In the genomic region with DNA sequence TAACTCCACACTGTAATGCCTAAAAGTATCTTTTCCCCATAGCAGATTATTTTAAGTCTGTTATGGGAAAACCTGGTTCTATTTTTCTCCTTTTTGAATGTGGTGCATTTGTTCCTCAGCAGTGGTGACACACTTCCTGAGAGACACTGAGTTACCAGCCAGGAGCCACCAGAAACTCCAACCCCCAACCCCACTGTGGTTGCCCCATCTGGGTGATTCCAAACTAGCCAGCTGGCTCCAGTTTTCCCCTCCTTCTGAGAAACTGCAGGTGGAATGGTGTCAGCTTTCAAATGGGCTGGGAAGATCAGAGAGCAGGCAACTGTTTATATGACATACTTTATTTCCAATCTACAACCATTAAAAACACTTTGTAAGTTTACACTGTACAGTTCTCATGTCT, we compare ENCODE assay signal across 16 mouse cellular contexts. TPM values are rescaled to one million over a fixed set of nuclear protein-coding genes. Genes with fewer than 3 reads are reported as not detected.
DNase-seq lines count a peak whose midpoint lies in the region; ATAC-seq and TF ChIP-seq lines count a peak whose summit lies in the region.
"Had no signal": no experiment of that assay in that cellular context is flagged by ENCODE, and none has a peak within 500 bp of the region (broad histone marks: within the 10 kb centered on the region; RNA-seq: fewer than 3 reads in every experiment).

No protein-coding gene starts in this region.

- peak; percentile 48 for DNase-seq in embryonic facial prominence, embryonic 11.5 days (ENCODE audit: low spot score)
- no peak for DNase-seq in embryonic facial prominence, embryonic 10.5 days (ENCODE audit: low spot score)
- DNase-seq in left cerebral cortex, adult 18-20 months (ENCODE audit: low spot score in 2 of 2): peak; percentile 13 to 32
- DNase-seq in left cerebral cortex, adult 2 months (ENCODE audit: extremely low spot score in 1 of 2, low spot score in 2 of 2): no peak
- peak; percentile 28 for DNase-seq in 3T3-L1 (ENCODE audit: low read depth, low spot score)
- DNase-seq in fibroblast of lung, adult 2 months (ENCODE audit: low read depth): peak; percentile 25
- no peak for DNase-seq in embryo, embryonic 9.5 days (ENCODE audit: extremely low spot score)
- DNase-seq: adrenal gland, adult 8-10 months; cerebellum, adult 8-10 months; heart, adult 2 months; kidney, adult 2 months had no signal

- H3K27ac ChIP-seq in embryonic facial prominence, embryonic 11.5 days (replicated peaks; ENCODE audit: low read depth, low read length): no peak overlapping the region
- H3K27ac ChIP-seq in embryonic facial prominence, embryonic 10.5 days (replicated peaks): no peak overlapping the region
- H3K27ac ChIP-seq in left cerebral cortex, adult 2 months: no peak overlapping the region
- no peak overlapping the region for H3K27ac ChIP-seq in intestine, embryonic 16.5 days (ENCODE audit: low read length)
- H3K27ac ChIP-seq: heart, adult 2 months; hindbrain, embryonic 15.5 days; liver, embryonic 15.5 days had no signal

- no peak overlapping the region for H3K4me2 ChIP-seq in embryonic facial prominence, embryonic 11.5 days (ENCODE audit: low read depth, low read length)
- H3K4me2 ChIP-seq in intestine, embryonic 16.5 days (ENCODE audit: low read depth, low read length): no peak overlapping the region
- H3K4me2 ChIP-seq: hindbrain, embryonic 15.5 days; liver, embryonic 15.5 days had no signal

- no peaks in the 10 kb centered on the region for H3K27me3 ChIP-seq in embryonic facial prominence, embryonic 11.5 days (ENCODE audit: control insufficient read depth, insufficient read depth, low read length)
- H3K27me3 ChIP-seq in embryonic facial prominence, embryonic 10.5 days (replicated peaks; ENCODE audit: low read depth, poor library complexity, severe bottlenecking): no peaks in the 10 kb centered on the region
- no peaks in the 10 kb centered on the region for H3K27me3 ChIP-seq in intestine, embryonic 16.5 days (replicated peaks; ENCODE audit: control insufficient read depth, insufficient read depth, low read length)
- H3K27me3 ChIP-seq: hindbrain, embryonic 15.5 days; liver, embryonic 15.5 days; megakaryocyte, embryonic 14.5 days had no signal

- H3K4me1 ChIP-seq in embryonic facial prominence, embryonic 11.5 days (ENCODE audit: control insufficient read depth, insufficient read depth, low read length): no peaks in the 10 kb centered on the region; the same call in 1 of the 2 replicates
- H3K4me1 ChIP-seq in embryonic facial prominence, embryonic 10.5 days: peaks cover 38% of the 10 kb centered on the region
- H3K4me1 ChIP-seq in intestine, embryonic 16.5 days (ENCODE audit: control insufficient read depth, insufficient read depth, low read length): peaks cover 28% of the 10 kb centered on the region

- no peaks in the 10 kb centered on the region; the same call in 1 of the 2 replicates for H3K36me3 ChIP-seq in embryonic facial prominence, embryonic 11.5 days (replicated peaks; ENCODE audit: control insufficient read depth, insufficient read depth, low read depth, low read length)
- peaks cover 38% of the 10 kb centered on the region for H3K36me3 ChIP-seq in embryonic facial prominence, embryonic 10.5 days (replicated peaks)
- H3K36me3 ChIP-seq in intestine, embryonic 16.5 days (ENCODE audit: control insufficient read depth, insufficient read depth, low read length): no peaks in the 10 kb centered on the region

- intact Hi-C loops in left cerebral cortex, adult 2 months (cut with DNase I): no loop called here

- TF ChIP-seq CTCF in left cerebral cortex, adult 2 months (IDR thresholded peaks at IDR 0.05): no peak

- ATAC-seq in embryonic facial prominence, embryonic 11.5 days (replicated peaks; ENCODE audit: insufficient number of reproducible peaks, low FRiP score, low TSS enrichment, low read depth): no peak
- no peak for ATAC-seq in intestine, embryonic 16.5 days
- ATAC-seq: midbrain, embryonic 16.5 days had no signal

- H3K4me3 ChIP-seq in embryonic facial prominence, embryonic 11.5 days (ENCODE audit: low read depth, low read length): no peak overlapping the region
- no peak overlapping the region for H3K4me3 ChIP-seq in embryonic facial prominence, embryonic 10.5 days
- no peak overlapping the region for H3K4me3 ChIP-seq in left cerebral cortex, adult 2 months
- no peak overlapping the region for H3K4me3 ChIP-seq in intestine, embryonic 16.5 days (ENCODE audit: low read length)
- H3K4me3 ChIP-seq: heart, adult 2 months; hindbrain, embryonic 15.5 days; liver, embryonic 15.5 days had no signal

- no peaks in the 10 kb centered on the region for H3K9me3 ChIP-seq in embryonic facial prominence, embryonic 11.5 days (replicated peaks; ENCODE audit: control insufficient read depth, low read length)
- H3K9me3 ChIP-seq in embryonic facial prominence, embryonic 10.5 days: no peaks in the 10 kb centered on the region
- H3K9me3 ChIP-seq in intestine, embryonic 16.5 days (ENCODE audit: control insufficient read depth, low read length): no peaks in the 10 kb centered on the region
- H3K9me3 ChIP-seq: hindbrain, embryonic 15.5 days; liver, embryonic 15.5 days; megakaryocyte, embryonic 14.5 days had no signal

- H3K9ac ChIP-seq in embryonic facial prominence, embryonic 11.5 days (replicated peaks; ENCODE audit: low read length): no peak overlapping the region
- H3K9ac ChIP-seq in intestine, embryonic 16.5 days (ENCODE audit: low read depth, low read length): no peak overlapping the region
- H3K9ac ChIP-seq: hindbrain, embryonic 15.5 days; liver, embryonic 15.5 days had no signal

RNA-seq across cellular contexts. Expression of a gene that starts 3.2 kb away (rescaled TPM):
- polyA plus RNA-seq in embryonic facial prominence, embryonic 11.5 days (2014; fragmentation: Nextera tagmentation; extraction: Ambion mirVana): 56.5 and 63.5 TPM in 2 replicates
- polyA plus RNA-seq in embryonic facial prominence, embryonic 10.5 days (2016; fragmentation: Nextera tagmentation; extraction: Ambion mirVana): 51.7 and 53.8 TPM in 2 replicates
- total RNA-seq in left cerebral cortex, adult 18-20 months (2021): 1 to 10 TPM; 4.8 to 5.6 TPM
- total RNA-seq in left cerebral cortex, adult 2 months (2021): 1 to 10 TPM; 5.8 to 6.3 TPM
- 23.4 and 25.3 TPM in 2 replicates for polyA plus RNA-seq in intestine, embryonic 16.5 days (2015; fragmentation: Nextera tagmentation; extraction: Ambion mirVana)

RNA-seq across cellular contexts. Expression of a gene that starts 18.3 kb away (rescaled TPM):
- polyA plus RNA-seq in embryonic facial prominence, embryonic 11.5 days (2014; fragmentation: Nextera tagmentation; extraction: Ambion mirVana): 42.2 and 49.8 TPM in 2 replicates
- polyA plus RNA-seq in embryonic facial prominence, embryonic 10.5 days (2016; fragmentation: Nextera tagmentation; extraction: Ambion mirVana): 40.4 and 41.1 TPM in 2 replicates
- total RNA-seq in left cerebral cortex, adult 18-20 months (2021): 100 to 1,000 TPM; 446 to 471 TPM
- 100 to 1,000 TPM; 457 to 473 TPM for total RNA-seq in left cerebral cortex, adult 2 months (2021)
- 46.7 and 47.6 TPM in 2 replicates for polyA plus RNA-seq in intestine, embryonic 16.5 days (2015; fragmentation: Nextera tagmentation; extraction: Ambion mirVana)

Comparison
In these comparisons a context has a peak if more than half of its experiments do, and no peak if none do; other contexts are left out.
1. DNase-seq: peak in embryonic facial prominence, embryonic 11.5 days (single experiment), left cerebral cortex, adult 18-20 months (2 of 2), 3T3-L1 (single experiment) and fibroblast of lung, adult 2 months (single experiment); none in embryonic facial prominence, embryonic 10.5 days (single experiment), left cerebral cortex, adult 2 months (0 of 2) and embryo, embryonic 9.5 days (single experiment).